Mouse (Mus musculus): ENCODE measurements around the gene Bclaf3. TPM values are rescaled to one million over a fixed set of nuclear protein-coding genes. Genes with fewer than 3 reads are reported as not detected.

The Bclaf3 gene
- polyA plus RNA-seq (2021; fragmentation: Nextera tagmentation): 3.2 and 4.2 TPM in 2 replicates
- long read RNA-seq, experiment 1, partial matches to known transcripts: 7 of 9 reads
- long read RNA-seq, experiment 1, other reads (novel, unspliced or antisense): 2 of 9 reads
- long read RNA-seq, experiment 2, transcript Bclaf3-202 (12 exons, 3,366 nt): major isoform, 12 of 53 reads
- long read RNA-seq, experiment 2, partial matches to known transcripts: 14 of 53 reads
- long read RNA-seq, experiment 2, other reads (novel, unspliced or antisense): 27 of 53 reads

DNA sequence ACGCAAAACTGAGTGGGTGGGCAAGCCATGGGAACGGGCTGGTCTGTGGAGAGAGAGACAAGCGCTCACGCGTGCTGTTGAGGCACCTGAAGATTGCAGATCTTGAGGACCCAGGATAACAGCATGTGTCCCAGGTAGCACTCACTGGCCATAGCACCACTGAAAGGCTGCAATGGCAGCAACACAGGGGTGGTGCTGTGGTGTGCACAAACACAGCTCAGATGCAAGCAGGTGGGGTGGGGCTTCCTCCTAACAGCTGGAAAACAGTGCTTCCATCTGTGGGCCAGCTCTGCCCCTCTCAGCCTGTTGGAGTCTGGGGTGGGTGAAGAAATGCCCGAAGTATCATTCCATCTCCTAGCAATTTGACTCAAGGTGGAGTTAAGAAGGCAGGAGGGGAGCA, at the start of gene Bclaf3:
Gene Bclaf3, plus strand, starts transcription at position 301 of the 400 bp plus-strand sequence.

DNA sequence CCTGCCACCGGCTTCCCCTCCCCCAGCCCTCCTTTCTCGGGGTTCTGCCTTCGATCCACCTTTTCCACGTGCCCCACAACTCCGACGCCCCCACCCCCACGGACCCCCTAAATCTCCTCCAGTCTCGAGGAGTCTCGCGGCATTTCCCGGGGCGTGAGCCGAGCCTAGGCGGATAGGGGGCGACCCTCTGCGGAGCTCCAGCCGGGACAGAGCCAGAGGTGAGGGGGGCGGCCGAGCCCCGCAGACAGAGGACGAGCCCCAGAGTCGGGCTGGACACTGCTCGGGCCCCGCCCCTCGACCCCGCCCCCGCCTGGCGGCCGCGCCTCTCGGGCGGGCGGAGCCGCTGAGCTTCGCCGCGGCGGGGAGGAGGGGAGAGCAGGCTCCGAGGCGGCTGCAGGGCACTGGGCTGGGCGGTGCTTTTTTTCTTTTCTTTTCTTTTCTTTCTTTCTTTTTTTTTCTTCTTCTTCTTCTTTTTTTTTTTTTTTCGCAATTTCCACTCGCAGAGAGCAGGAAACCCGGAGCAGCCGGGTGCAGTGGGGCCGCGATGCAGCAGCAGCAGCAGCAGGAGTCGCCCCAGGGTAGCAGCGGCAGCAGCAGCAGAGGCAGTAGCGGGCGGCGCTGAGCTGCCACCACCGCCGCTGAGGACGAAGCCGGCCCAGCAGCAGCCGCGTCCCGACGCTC, 100.6 kb downstream of the Bclaf3 start, which contains the start of gene Sh3kbp1:
Gene Sh3kbp1, plus strand, starts transcription at position 366 of the 681 bp plus-strand sequence.

Other genes with a start within 250 kb of the Bclaf3 start
- 50.9 and 52.0 TPM in 2 replicates for gene Eif1ax, start 154.5 kb upstream of the Bclaf3 start, polyA plus RNA-seq (2021; fragmentation: Nextera tagmentation)
- gene Map7d2, start 112.1 kb upstream of the Bclaf3 start, polyA plus RNA-seq (2021; fragmentation: Nextera tagmentation): 37.9 and 39.1 TPM in 2 replicates
- 19.8 and 21.7 TPM in 2 replicates for gene Sh3kbp1, start 100.6 kb downstream of the Bclaf3 start, polyA plus RNA-seq (2021; fragmentation: Nextera tagmentation)

All from layer of hippocampus, adult 6 months (tissue).